Mouse (Mus musculus): Measurements from ENCODE around the gene Hdac6. TPM values are rescaled to one million over a fixed set of nuclear protein-coding genes. Genes with fewer than 3 reads are reported as not detected.
A peak's percentile ranks its signal among the peaks of the same experiment; 100 is the strongest.
"Not testable (repeated sequence)": the region's sequence is repeated elsewhere in the genome, so short reads cannot be mapped to it uniquely, and the experiment has no call there.

Gene Hdac6
- polyA plus RNA-seq, 1 experiment from 2014 or later: 53.4 TPM

DNA sequence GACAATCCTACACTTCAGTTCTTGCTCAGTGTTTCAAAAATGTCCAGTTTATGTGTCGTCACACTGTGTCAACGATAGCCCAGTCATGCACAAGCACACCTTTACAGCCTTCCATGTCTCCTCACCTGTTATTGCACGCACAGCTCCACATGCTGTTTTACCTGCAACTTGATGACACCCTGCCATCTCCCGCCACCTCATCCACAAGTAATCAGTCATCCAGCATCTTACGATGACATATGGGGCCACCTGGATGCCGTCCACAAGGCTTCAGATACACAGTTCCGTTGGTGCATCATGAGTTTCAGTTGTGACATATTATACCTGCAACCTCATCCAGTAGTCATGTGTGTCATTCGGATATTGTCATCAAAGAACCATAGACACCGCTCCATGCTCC lies 11.2 kb upstream of the Hdac6 start:
- no peaks in the 10 kb centered on the region for H3K27me3 ChIP-seq
- H3K36me3 ChIP-seq: no peaks in the 10 kb centered on the region
- H3K9ac ChIP-seq: no peak overlapping the region
- H3K27ac ChIP-seq (replicated peaks): no peak overlapping the region
- 93% methylated on average over 9 of the region's 9 CpGs for WGBS
- no peak for ATAC-seq (ENCODE audit: low read depth)
- no peaks in the 10 kb centered on the region for H3K4me1 ChIP-seq (replicated peaks)
- no peak overlapping the region for H3K4me2 ChIP-seq
- H3K9me3 ChIP-seq: no peaks in the 10 kb centered on the region
- no peak overlapping the region for H3K4me3 ChIP-seq

DNA sequence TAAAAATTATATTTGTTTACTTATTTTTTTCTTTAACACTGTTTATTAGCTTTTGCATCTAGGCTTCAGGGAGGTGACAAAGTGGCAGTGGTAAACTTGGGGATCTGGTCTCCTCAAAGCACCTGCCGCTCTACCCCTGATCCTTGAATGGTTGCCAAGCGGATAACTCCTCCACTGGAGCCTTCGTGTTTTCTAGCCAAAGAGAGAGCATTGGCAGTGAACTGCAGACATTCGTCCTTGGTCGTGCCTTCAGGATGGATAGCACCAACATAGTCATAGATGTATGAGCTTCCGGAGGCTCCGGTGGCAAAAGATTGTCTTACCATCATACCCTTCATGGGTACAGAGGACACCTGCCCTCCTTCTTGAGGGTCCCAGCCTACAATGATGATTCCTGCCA lies 2.4 kb upstream of the Hdac6 start:
- Histone ChIP-seq H3K4me2 (no peak overlapping the region), H3K27ac (replicated peaks) (no peak overlapping the region), H3K9ac (no peak overlapping the region), H3K4me1 (replicated peaks) (no peaks in the 10 kb centered on the region), H3K27me3 (no peaks in the 10 kb centered on the region), H3K36me3 (no peaks in the 10 kb centered on the region), H3K4me3 (no peak overlapping the region), H3K9me3 (no peaks in the 10 kb centered on the region)
- WGBS: 90% methylated on average over 7 of the region's 7 CpGs
- no peak for ATAC-seq (ENCODE audit: low read depth)

DNA sequence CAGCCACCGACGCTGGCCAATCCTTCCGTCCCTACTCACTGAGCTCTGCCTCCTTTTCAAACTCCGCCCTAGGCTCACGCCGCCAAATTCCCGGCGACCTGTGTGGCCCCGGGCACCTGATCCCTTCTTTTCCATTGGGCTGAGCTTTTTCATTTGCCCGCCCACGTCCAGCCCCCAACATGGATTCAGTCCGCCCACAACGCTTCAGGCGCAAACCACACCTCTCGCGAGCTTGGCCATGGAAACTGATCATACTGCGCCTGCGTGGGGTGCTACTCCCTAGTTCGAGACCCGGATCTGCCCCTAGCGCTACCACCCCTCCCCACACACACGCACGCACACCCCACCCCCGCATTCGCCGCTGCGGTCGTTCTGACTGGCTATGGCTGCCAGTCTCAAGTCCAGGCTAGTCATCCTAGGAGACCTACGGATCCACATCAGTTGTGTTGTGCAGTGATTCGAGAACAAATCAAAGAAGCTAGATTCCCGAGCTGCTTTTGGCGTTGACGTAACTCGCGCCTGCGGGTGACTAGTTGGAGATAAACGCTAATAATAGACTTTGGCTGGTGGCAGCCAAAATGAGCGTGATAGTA lies 307 bp upstream of the Hdac6 start:
- 18% methylated on average over 38 of the region's 38 CpGs for WGBS
- Histone ChIP-seq H3K27ac (replicated peaks) (peak overlapping the region; percentile 49; the same call in 1 of the 2 replicates), H3K9ac (peak overlapping the region; percentile 60), H3K4me2 (peak overlapping the region; percentile 52), H3K27me3 (no peaks in the 10 kb centered on the region), H3K36me3 (0 out of 2 replicates have a peak, but pooled peaks cover 3% of the 10 kb centered on the region), H3K9me3 (no peaks in the 10 kb centered on the region), H3K4me3 (peak overlapping the region; percentile 48), H3K4me1 (replicated peaks) (no peaks in the 10 kb centered on the region)
- peak; percentile 99 for ATAC-seq (ENCODE audit: low read depth)

DNA sequence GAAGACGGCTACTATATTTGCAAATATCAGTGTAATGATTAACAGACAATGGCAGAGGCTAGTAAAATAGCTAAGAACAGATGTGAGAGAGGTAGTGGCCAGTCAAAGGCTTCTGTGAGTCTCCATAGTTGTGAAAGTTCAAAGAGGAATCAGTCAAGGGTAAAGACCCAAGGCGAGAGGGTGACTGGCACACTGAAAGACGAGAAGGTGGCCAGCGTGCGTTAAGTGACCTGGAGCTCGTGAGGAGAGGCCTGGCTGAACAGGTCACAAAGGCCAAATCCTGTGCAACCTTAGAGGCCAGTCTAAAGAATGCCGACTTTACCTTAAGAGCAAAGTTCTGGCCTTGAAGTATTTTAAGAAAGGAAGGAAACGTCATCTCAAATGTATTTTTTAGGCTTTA lies 2.1 kb downstream of the Hdac6 start:
- no peak overlapping the region for H3K27ac ChIP-seq (replicated peaks)
- no peak overlapping the region for H3K4me3 ChIP-seq
- H3K27me3 ChIP-seq: no peaks in the 10 kb centered on the region
- no peaks in the 10 kb centered on the region for H3K4me1 ChIP-seq (replicated peaks)
- ATAC-seq (ENCODE audit: low read depth): no peak
- peaks cover 11% of the 10 kb centered on the region; the same call in 1 of the 2 replicates for H3K36me3 ChIP-seq
- 80% methylated on average over 8 of the region's 8 CpGs for WGBS
- no peaks in the 10 kb centered on the region for H3K9me3 ChIP-seq
- H3K4me2 ChIP-seq: no peak overlapping the region
- no peak overlapping the region for H3K9ac ChIP-seq

DNA sequence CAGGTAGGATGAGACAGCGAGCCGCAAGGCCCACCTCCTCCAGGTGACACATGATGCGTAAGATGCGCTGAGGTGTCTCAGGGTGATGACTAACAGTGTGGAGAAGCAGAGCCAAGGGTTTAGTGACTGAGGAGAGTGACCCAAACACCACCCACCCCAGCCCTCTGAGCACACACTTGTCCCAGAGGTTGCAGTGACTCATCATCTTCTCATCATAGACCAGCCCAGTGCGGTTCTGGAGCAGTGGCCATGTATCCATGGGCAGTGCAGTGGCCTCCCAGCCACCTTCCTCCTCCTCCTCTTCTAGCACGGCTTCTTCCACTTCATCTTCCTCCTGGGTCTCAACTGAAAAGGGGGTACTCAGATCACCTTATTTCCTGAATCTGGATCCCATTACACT lies 10.0 kb downstream of the Hdac6 start:
- WGBS: 92% methylated on average over 6 of the region's 6 CpGs

DNA sequence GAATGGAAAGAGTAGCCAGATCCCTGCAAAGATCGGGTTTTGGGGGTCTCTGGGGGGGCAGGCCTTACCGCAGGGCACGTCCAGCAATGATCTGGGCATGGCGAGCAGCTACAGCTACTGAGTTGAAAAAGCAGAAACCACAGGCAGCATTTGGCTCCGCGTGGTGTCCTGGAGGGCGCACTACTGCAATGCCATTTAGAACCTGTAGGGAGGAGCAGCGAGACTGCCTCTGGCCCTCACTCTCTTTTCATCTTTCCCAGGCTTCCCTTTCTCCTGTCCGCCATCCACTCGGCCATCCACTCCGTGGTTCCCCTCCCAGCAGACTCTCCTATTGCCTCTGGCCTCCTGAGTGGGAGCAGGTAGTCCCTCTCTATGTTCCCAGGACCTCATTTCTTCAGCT lies 10.8 kb downstream of the Hdac6 start:
- 42% methylated on average over 11 of the region's 11 CpGs for WGBS
- peaks cover 48% of the 10 kb centered on the region for H3K36me3 ChIP-seq
- H3K9ac ChIP-seq: no peak overlapping the region
- H3K4me2 ChIP-seq: no peak overlapping the region
- no peak overlapping the region for H3K4me3 ChIP-seq
- no peaks in the 10 kb centered on the region for H3K4me1 ChIP-seq (replicated peaks)
- no peaks in the 10 kb centered on the region for H3K27me3 ChIP-seq
- H3K27ac ChIP-seq (replicated peaks): no peak overlapping the region
- no peaks in the 10 kb centered on the region for H3K9me3 ChIP-seq
- no peak for ATAC-seq (ENCODE audit: low read depth)

More for the DNA sequence above, 10.0 kb downstream of the Hdac6 start:
- H3K27me3 ChIP-seq: no peaks in the 10 kb centered on the region
- no peaks in the 10 kb centered on the region for H3K9me3 ChIP-seq
- H3K36me3 ChIP-seq: peaks cover 43% of the 10 kb centered on the region
- H3K4me2 ChIP-seq: no peak overlapping the region
- no peak overlapping the region for H3K27ac ChIP-seq (replicated peaks)
- H3K4me1 ChIP-seq (replicated peaks): no peaks in the 10 kb centered on the region
- no peak overlapping the region for H3K4me3 ChIP-seq
- no peak overlapping the region for H3K9ac ChIP-seq
- ATAC-seq (ENCODE audit: low read depth): no peak

DNA sequence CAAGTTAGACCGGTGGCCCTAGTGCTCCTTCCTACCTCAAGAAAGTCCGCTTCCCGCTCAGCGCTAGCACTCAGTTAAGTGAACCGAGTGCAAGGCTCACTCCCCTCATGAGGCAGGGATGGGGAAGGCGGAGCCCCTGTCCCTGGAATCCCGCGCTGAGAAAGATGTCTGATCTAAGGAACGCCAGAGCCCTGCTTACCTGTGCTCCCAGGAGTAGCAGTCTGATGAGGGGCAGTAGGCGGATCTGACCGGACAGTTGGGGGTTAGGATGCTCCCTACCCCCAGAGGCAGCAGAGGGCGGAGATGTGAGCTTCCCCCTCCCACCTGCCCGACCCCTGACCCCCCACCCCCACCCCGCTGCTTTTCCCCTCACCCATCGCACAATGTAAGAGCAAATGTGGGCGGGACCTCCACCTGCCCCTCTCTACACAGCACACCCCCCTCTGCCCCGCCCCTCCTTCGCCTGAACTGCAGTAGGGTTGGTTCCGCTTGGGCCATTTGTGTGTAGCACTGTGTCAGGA lies 19.4 kb downstream of the Hdac6 start, which contains the start of gene Eras:
Gene Eras, minus strand, starts transcription at position 338 of the 521 bp plus-strand sequence.
- H3K4me2 ChIP-seq: no peak within 1 kb of the TSS
- ATAC-seq (ENCODE audit: low read depth): 0 out of 2 replicates have a peak, but pooled peaks have one; percentile 28
- 22% methylated on average over 18 of the region's 19 CpGs for WGBS

DNA sequence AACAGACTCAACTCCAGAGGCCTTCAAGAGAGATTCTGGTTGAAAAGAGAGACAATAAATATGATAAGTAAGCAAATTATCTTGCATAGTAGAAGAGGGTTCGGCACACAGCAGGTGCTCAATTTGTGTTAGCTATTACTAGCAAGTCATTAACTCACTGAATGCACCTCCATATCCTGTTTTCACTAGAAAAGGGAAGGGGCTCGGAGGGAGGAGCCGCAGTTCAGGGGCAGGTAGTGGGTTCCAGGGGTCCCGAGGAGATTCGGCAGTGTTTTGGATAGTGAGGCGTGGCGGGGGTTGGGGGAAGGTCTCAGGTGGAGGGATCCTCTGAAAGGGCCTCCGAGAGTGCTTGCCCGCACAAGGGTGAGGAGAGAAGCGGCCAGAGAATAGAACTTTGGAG lies 20.6 kb downstream of the Hdac6 start:
- Histone ChIP-seq H3K27me3 (peaks cover 55% of the 10 kb centered on the region), H3K4me2 (no peak overlapping the region), H3K4me1 (replicated peaks) (peaks cover 13% of the 10 kb centered on the region), H3K27ac (replicated peaks) (no peak overlapping the region), H3K9me3 (no peaks in the 10 kb centered on the region), H3K9ac (no peak overlapping the region), H3K4me3 (no peak overlapping the region), H3K36me3 (peaks cover 36% of the 10 kb centered on the region)
- no peak for ATAC-seq (ENCODE audit: low read depth)
- 23% methylated on average over 10 of the region's 10 CpGs for WGBS

More for the DNA sequence above, 19.4 kb downstream of the Hdac6 start, which contains the start of gene Eras:
- H3K9me3 ChIP-seq: no peaks in the 10 kb centered on the region
- H3K9ac ChIP-seq: no peak within 1 kb of the TSS
- H3K36me3 ChIP-seq: peaks cover 36% of the 10 kb centered on the region
- no peak within 1 kb of the TSS for H3K4me3 ChIP-seq
- H3K27ac ChIP-seq (replicated peaks): no peak within 1 kb of the TSS
- H3K4me1 ChIP-seq (replicated peaks): peaks cover under 1% of the 10 kb centered on the region; the same call in 1 of the 2 replicates
- peaks cover 49% of the 10 kb centered on the region for H3K27me3 ChIP-seq

DNA sequence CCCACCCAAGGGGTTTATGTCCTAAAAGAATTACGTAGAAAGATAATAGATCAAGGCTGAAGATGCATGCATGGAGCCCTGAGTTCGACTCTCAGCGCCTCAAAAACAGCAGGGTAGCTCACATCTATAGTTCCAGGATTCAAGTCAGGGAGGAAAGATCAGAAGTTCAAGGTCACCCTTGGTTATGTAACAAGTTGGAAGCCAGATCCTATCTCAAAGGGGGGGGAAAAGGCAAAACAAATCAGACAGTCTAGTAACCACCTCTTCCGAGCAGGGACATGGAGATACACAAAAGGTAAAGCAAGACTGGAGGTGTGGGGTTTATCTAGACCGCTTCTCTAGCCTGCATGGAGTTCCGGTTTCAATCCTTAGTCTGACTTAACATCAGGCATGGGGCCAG lies 21.4 kb downstream of the Hdac6 start:
- WGBS: 75% methylated on average over 6 of the region's 6 CpGs
- H3K4me2 ChIP-seq: no peak overlapping the region

DNA sequence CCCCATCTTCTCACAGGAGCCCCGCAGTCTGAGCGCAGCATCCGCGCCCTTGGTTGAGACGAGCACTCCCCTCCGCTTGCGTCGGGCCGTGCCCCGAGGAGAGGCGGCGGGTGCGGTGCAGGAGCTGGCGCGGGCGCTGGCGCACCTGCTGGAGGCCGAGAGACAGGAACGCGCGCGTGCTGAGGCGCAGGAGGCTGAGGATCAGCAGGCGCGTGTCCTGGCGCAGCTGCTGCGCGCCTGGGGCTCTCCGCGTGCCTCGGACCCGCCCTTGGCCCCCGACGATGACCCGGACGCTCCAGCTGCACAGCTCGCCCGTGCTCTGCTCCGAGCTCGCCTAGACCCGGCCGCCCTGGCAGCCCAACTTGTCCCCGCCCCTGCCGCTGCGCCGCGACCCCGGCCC lies 25.7 kb downstream of the Hdac6 start:
- Histone ChIP-seq H3K36me3 (peaks cover 8% of the 10 kb centered on the region), H3K9ac (peak overlapping the region; percentile 80), H3K4me2 (peak overlapping the region; percentile 72), H3K4me1 (replicated peaks) (peaks cover 14% of the 10 kb centered on the region), H3K27ac (replicated peaks) (peak overlapping the region; percentile 87), H3K4me3 (peak overlapping the region; percentile 53), H3K27me3 (peaks cover 32% of the 10 kb centered on the region), H3K9me3 (no peaks in the 10 kb centered on the region)
- 0 out of 2 replicates have a peak, but pooled peaks have one; percentile 7 for ATAC-seq (ENCODE audit: low read depth)
- 12% methylated on average over 44 of the region's 48 CpGs for WGBS

More for the DNA sequence above, 21.4 kb downstream of the Hdac6 start:
- ATAC-seq (ENCODE audit: low read depth): no peak
- Histone ChIP-seq H3K9ac (no peak overlapping the region), H3K36me3 (peaks cover 27% of the 10 kb centered on the region), H3K9me3 (no peaks in the 10 kb centered on the region), H3K27me3 (peaks cover 55% of the 10 kb centered on the region), H3K4me3 (no peak overlapping the region), H3K27ac (replicated peaks) (no peak overlapping the region), H3K4me1 (replicated peaks) (peaks cover 14% of the 10 kb centered on the region)

DNA sequence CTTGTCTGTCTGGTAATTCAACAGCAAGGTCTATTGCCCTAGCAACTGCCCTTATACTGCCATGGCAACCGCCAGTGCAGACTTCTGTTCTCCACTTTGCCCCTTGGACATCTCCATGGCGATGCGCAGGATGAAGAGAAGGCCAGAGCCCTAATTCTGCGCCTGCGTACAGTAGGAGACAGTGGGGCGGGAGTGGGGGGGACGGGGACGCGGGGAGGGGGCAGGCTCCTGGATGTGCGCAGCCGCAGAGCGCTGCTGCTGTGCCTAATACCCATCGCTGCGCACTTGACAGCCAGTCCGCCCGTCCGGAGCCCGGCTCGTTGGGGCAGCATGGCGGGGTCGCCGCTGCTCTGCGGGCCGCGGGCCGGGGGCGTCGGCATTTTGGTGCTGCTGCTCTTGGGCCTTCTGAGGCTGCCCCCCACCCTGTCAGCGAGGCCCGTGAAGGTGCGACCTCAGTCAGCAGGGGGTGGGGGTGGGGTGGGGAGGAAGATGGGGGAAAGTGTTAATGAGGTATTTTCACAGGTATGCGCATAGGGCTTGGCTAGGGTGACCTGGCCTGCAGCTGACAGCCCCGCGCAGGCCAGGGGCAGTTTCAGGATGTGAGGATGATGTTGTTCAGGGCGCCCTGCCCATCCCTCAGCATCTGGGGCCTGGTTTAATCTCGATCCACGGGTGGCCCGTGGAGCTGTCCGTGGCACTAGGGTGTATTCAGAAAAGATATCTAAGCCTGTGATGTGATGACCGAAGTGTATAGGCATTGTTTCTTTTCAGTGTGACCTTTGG lies 27.9 kb downstream of the Hdac6 start, which contains the start of gene Pcsk1n:
Gene Pcsk1n, plus strand, starts transcription at position 222 of the 783 bp plus-strand sequence.
- Histone ChIP-seq H3K4me2 (peak within 1 kb of the TSS; percentile 72), H3K27ac (replicated peaks) (peak within 1 kb of the TSS; percentile 87), H3K4me1 (replicated peaks) (peaks cover 14% of the 10 kb centered on the region), H3K36me3 (peaks cover 8% of the 10 kb centered on the region), H3K27me3 (peaks cover 14% of the 10 kb centered on the region), H3K9me3 (no peaks in the 10 kb centered on the region), H3K4me3 (peak within 1 kb of the TSS; percentile 53), H3K9ac (peak within 1 kb of the TSS; percentile 80)
- peak; percentile 91 for ATAC-seq (ENCODE audit: low read depth)
- 19% methylated on average over 34 of the region's 40 CpGs for WGBS

DNA sequence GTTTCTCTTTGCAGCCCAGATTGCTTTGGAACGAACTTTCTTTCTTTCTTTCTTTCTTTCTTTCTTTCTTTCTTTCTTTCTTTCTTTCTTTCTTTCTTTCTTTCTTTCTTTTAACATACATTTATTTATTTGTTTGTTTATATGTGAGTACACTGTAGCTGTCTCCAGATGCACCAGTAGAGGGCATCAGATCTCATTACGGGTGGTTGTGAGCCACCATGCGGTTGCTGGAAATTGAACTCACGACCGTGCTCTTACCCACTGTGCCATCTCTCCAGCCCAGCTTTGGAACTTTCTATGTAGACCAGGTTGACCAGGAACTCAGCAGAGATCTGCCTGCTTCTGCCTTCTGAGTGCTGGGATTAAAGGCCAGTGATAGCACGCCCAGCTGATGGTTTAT lies 29.7 kb downstream of the Hdac6 start:
- H3K4me1 ChIP-seq (replicated peaks); H3K9ac ChIP-seq; H3K27me3 ChIP-seq; H3K36me3 ChIP-seq; H3K4me3 ChIP-seq; H3K4me2 ChIP-seq; ATAC-seq (ENCODE audit: low read depth); H3K27ac ChIP-seq (replicated peaks); H3K9me3 ChIP-seq: not testable (repeated sequence)
- WGBS: 72% methylated on average over 6 of the region's 6 CpGs

Measured in neural tube, embryonic 13.5 days (tissue).